Mouse (Mus musculus) telencephalon, adult 2 months (tissue): ENCODE data around the gene Bud23.
"Not testable (repeated sequence)": the region's sequence is repeated elsewhere in the genome, so short reads cannot be mapped to it uniquely, and the experiment has no call there.

Source experiments
- DNase-seq: peaks from one replicate; pipeline ENCODE4 v3.0.0-alpha.2; 2011; ENCODE audit warnings: low read depth, low spot score

Bud23 gene

DNA sequence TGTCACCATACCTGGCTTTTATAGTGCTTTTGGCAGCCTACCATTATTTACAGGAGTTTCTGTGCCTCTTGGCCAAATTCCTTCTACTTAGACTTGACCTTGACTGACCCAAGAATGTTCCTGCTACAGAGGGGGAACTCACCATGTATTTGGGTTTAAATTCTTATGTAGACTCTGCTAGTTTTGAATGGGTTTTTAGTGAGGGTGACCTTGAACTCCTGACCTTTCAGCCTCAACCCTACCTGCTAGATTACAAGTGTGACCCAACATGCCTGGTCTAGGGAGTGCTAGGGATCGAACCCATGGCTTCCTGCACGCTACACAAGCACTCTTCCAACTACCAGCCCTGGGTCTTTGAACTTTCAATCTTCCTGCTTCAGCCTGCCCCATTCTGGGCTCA, 7.3 kb upstream of the Bud23 start:
- no peak for DNase-seq

GRCm38 (mm10) chr5:135070448-135070847, 5.7 kb upstream of the Bud23 start:
- no peak for DNase-seq

DNA sequence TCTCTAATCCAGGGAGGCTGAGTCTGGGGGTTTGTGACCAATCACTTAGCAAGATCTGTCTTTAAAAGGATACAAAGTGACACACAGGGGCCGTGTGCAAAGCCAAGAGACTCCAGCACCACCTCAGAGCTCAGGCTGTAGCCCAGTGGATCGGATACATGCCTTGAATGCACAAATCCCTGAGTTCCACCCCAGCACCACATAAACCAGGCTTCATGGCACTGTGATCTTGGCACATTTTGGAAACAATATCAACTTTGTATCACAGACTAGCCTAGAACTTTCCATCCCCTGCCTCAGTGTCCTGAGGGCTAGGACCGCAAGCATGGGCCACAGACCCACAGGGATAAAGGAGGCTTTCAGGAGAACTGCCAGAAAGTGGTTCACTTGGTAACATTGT, 1.2 kb upstream of the Bud23 start:
- DNase-seq = no peak

- no peak for DNase-seq
Observed at GRCm38 (mm10) chr5:135064382-135064766, 385 bp downstream of the Bud23 start.

GRCm38 (mm10) chr5:135063629-135064381, 954 bp downstream of the Bud23 start, which contains the start of gene Dnajc30:
TSS of gene Dnajc30 (plus strand) at chr5:135064202.
- peak; percentile 95 for DNase-seq

- DNase-seq = no peak
Observed at GRCm38 (mm10) chr5:135053356-135053755, 11.4 kb downstream of the Bud23 start.

DNA sequence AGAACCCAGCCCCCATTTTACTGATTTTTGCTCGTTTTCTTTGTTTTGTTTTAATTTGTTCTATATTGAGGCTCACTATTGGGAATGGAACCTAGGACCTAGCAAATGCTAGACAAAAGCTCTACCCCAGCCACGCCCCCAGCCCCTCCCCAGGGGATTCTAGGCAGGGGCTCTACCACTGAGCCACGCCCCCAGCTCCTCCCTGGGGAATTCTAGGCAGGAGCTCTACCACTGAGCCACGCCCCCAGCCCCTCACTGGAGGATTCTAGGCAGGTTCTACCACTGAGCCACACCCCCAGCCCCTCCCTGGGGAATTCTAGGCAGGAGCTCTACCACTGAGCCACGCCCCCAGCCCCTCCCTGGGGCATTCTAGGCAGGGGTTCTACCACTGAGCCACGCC, 15.5 kb downstream of the Bud23 start:
- not testable (repeated sequence) for DNase-seq

GRCm38 (mm10) chr5:135048539-135048938, 16.2 kb downstream of the Bud23 start:
- no peak for DNase-seq

DNA sequence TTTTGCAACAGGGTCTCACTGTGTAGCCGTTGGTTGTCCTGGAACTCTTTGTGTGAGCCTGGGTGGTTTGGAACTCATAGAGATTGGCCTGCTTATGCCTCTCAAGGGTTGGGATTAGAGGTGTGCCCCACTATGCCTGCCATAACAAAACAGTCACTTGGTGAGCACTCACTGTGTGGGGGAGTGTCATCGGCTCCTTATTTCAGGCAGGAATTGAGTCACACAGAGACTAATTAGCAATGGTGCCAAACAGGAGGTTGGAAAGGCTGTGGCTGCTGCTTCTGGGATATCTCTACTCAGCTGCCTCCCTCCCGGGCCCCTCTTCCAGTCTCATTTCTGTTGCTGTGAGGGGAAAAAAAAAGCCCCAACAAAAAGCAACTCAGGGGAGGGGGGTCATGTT, 20.2 kb downstream of the Bud23 start:
- DNase-seq = no peak

DNA sequence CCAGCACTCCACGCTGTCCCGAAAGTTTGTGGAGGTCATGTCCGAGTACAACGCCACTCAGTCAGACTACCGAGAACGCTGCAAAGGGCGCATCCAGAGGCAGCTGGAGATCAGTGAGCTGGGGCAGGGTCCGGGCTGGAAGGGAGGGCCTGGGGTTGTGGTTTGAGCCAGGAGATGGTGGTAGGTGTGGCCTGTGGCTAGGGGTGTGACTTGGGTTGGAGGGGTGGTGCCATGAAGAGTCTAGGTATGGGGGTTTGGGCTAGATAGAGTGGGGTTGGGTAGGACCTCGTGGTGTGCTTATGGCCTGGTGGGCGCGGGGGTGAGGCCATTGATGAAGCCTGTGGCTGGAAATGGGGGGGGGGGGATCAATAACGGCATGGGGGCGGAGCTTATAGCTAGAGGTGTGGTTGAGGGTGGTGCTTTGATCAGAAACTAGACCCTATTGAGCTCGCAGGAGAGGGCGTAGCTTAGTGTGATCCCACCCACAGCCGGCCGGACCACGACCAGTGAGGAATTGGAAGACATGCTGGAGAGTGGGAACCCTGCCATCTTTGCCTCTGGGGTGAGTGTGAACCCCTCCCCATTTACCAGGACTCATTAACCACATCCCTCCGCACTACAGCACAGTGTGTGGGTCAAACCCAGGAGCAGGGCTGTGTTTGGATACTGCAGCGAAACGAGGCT, 22.5 kb downstream of the Bud23 start:
- no peak for DNase-seq

GRCm38 (mm10) chr5:135040777-135041176, 24.0 kb downstream of the Bud23 start:
- DNase-seq = no peak

DNA sequence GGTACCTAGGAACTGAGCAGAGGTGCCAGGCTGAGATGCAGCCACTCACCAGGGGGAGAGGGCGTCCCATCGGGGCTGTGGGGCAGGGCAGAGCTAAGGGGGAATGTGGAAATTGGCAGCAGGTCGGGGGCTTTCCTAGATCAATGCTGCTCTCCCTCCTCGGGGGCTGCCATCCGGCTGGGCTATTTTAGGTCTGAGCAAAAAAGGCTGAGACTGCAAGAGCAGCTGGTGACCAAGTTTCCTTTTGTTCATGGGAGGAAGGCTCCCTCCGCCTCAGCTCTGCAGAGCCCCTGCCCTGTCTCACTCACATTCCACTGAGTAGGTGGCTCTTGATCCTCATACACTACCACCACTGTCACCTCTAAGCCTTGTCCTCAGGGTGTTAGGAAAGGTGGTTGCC, 24.7 kb downstream of the Bud23 start:
- DNase-seq = peak; percentile 68

DNA sequence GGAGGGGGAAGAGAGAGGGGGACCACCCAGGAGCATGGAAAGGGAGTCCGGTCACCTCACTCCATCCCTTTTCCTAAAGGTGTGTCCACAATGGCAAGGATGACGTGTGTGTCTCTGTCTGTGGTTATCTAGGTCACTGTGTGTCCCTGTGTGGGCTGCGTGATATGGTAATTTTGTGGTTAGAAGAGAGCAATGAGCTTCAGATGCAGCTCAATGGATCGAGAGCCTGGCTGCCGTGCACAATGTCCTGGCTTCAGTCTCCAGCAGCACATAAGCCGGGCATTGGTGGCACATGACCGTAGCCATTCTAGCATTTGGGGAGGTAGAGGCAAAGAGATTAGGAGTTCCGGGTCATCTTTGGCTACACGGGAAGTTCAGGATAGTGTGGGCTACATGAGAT, 25.2 kb downstream of the Bud23 start:
- DNase-seq = peak; percentile 43

GRCm38 (mm10) chr5:135037946-135038345, 26.8 kb downstream of the Bud23 start:
- DNase-seq = no peak

DNA sequence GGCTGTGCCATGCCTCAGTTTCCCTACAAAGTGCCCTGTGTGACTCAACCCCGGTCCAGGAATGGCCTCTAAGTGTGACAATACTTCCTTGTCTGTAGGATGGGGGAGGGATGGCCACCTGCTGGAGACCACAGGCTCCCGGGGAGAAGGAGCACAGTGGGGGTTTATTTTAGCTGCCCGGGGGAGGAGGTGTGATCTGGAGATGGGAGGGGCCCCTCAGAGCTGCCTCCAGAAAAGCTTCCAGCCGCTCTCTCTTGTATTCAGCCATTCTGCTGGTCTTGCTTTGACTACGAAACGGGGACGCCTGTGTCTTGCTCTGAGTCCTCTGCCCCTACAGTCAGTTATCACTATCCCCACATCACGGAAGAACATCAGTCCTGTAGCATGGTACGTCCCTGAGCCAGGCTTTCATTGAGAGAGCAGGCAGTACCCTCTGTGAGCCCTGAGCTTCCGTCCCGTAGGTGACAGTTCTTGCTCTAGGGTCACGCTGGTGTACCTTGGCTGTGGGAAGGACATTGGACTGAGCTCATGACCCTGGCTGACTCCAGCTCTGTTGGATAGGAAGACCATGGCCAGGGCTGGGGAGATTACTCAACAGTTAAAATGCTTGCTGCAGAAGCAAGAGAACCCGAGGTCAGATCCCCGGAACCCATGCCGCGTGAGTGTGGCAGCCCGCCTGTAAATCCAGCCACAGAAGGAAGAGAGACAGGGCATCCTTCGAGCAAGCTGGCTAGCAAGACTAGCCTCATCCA, 29.0 kb downstream of the Bud23 start:
- peak; percentile 81 for DNase-seq

DNA sequence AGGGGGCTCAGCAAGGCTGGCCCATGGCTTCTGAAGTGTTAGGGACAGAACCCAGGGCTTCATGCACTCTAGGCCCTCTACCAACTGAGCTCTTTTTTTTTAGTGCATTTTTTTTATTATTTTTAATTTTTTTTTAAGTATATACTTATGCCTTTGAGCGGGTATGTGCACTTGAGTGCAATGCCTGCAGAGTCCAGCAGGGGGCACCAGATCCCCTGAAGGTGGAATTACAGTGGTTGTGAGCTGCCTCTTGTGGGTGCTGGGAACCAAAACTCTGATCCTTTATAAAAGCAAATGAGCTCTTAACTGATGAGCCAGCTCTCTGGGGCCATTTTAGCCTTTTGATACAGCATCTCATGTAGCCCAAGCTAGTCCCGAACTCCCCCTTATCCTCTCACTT, 30.2 kb downstream of the Bud23 start:
- DNase-seq = no peak

DNA sequence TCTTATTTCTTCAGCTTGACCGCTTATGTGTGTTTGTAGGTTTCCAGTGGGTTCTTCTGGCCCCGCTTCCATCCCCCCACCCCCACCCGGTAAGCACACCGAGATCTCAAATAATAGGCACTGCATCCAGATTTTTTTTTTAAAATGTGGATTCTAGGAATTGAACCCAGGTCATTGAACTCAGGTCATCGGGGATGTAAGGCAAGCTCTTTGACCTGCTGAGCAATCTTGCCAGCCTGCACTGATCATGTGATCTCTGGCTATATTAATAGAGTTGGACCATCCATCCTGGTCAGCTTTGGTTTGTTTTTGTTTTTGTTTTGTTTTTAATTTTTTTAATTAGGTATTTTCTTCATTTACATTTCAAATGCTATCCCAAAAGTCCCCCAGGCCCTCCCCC, 32.2 kb downstream of the Bud23 start:
- DNase-seq = no peak

DNA sequence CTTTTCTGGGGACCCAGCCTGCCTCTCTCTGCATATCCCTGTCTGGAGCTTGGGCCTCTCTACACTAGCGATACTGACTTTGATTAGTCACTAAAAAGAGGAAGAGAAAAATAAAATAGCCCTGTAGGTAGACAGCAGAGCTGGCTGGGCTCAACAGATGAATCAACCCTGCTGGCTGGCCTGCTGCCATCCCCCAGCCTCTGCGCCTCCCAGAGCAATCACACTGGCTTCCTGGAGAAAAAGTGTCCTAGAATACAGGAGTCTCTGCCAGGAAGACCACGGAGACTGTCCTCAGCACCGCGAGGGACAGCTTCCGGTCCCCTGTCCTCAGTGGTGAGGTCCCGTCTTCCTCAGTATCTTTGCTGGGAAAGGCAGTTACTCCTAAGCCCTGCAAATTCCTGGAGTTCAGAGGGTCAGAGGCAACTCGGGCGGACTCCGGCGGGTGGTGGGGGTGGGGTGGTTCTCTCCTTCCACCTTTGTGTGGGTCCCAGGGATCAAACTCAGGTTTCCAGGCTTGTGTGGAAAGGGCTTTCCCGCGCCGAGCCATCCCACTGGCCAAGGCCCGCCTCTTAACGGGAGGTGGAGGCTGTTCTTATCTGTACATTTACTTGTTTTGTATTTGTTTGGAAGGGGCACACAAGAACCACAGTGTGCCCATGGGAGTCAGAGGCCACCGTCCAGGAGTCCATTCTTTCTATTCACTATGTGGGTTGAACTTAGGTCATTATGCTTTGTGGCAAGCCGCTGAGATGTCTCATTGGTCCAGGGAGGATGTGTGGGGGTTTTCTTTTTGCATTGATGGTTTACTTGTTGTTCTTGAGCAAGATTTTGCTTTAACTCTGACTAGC, 35.5 kb downstream of the Bud23 start:
- no peak for DNase-seq

DNA sequence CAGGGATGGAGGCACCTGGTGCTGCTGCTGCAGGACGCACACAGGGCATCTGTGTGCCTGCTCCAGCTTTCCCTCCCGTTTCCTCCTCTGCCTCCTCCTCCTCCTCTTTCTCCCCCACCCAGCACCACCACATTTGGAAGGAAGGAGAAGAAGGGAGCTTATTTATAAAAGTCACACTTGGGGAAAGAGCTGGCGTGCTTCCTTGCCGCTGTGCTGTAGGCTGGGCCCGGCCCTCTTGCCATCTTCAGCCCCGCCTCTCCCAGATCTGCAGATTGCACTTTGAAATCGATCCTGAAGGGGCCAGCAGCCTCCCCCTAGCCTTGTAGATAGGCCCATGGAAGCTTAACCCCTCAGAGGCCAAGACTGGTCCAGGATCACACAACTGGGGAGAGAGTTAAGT, 38.9 kb downstream of the Bud23 start:
- peak; percentile 83 for DNase-seq

- DNase-seq = no peak
Observed at GRCm38 (mm10) chr5:135024665-135025224, 40.0 kb downstream of the Bud23 start.
